Mouse (Mus musculus) forebrain, embryonic 14.5 days (tissue): ENCODE measurements at regions not wholly inside any gene's neighbourhood (a gene's known extent, or its start where the extent isn't known, plus 50 kb on each side); places are given as distances from the start of the nearest gene placed in this dataset.
A peak's percentile ranks its signal among the peaks of the same experiment; 100 is the strongest.

Source experiments
- ATAC-seq: fragments of 200-750 bp; cut with Nextera tagmentation; 2 replicates; pipeline ENCODE4 v1.8.0; 2017; ENCODE audit warnings: mild to moderate bottlenecking, moderate library complexity
- DNase-seq: peaks from one replicate; pipeline ENCODE4 v3.0.0-alpha.2; 2015; ENCODE audit warnings: low spot score
- H3K27ac ChIP-seq: fragments of 300-500 bp; sonication (generic); 2 replicates; pipeline ENCODE4 v1.5.1; 2014; ENCODE audit warnings: low read depth, mild to moderate bottlenecking, control low read depth, low read length, moderate library complexity
- H3K27me3 ChIP-seq: fragments of 300-500 bp; sonication (generic); replicated peaks from 2 replicates; pipeline ENCODE4 v1.6.1; 2014; ENCODE audit warnings: low read length, control low read depth, mixed read lengths; ENCODE audit not compliant: control insufficient read depth, insufficient read depth
- H3K36me3 ChIP-seq: fragments of 300-500 bp; sonication (generic); 2 replicates; pipeline ENCODE4 v1.6.1; 2014; ENCODE audit warnings: low read length, control low read depth; ENCODE audit not compliant: control insufficient read depth, insufficient read depth
- H3K4me1 ChIP-seq: fragments of 300-500 bp; sonication (generic); 2 replicates; pipeline ENCODE4 v1.6.1; 2014; ENCODE audit warnings: antibody characterized with exemption, low read length, control low read depth; ENCODE audit not compliant: control insufficient read depth, insufficient read depth
- H3K4me2 ChIP-seq: fragments of 300-500 bp; sonication (generic); 2 replicates; pipeline ENCODE4 v1.6.1; 2014; ENCODE audit warnings: mild to moderate bottlenecking, control low read depth, low read length
- H3K4me3 ChIP-seq: fragments of 300-500 bp; sonication (generic); 2 replicates; pipeline ENCODE4 v1.5.1; 2014; ENCODE audit warnings: low read depth, low read length, control low read depth
- H3K9ac ChIP-seq: fragments of 300-500 bp; sonication (generic); 2 replicates; pipeline ENCODE4 v1.6.1; 2014; ENCODE audit warnings: mild to moderate bottlenecking, low read length, control low read depth, moderate library complexity
- H3K9me3 ChIP-seq: fragments of 300-500 bp; sonication (generic); replicated peaks from 2 replicates; pipeline ENCODE4 v1.6.1; 2016; ENCODE audit warnings: low read length, control low read depth, mixed read lengths; ENCODE audit not compliant: control insufficient read depth
- WGBS: fragments of 180-500 bp; shearing (Covaris S2); extraction: QIAGEN DNeasy Blood & Tissue Kit; methylation state at CpG from one replicate; pipeline ENCODE4 v1.1.7; 2014; 5-methylcytosine and 5-hydroxymethylcytosine counted together

DNA sequence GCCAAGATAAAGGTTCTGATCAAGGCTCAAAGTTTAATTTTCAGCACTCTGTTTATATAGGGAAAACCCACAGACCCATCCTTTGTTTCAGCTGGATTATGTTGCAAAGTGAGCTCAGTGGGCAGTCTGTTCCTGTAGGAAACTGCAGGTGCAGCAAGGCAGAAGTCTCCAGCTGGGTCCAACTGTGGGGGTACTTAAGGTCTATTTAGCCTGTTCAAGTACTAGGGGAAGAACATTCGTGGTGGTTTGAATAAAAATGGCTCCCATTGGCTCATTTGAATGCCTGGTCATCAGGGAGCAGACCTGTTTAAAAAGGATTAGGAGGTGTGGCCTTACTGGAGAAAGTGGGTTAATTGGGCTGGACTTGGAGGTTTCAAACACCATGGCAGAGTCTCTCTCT is 106.3 kb downstream of the 2410131K14Rik start:
- no peaks in the 10 kb centered on the region for H3K27me3 ChIP-seq
- no peak overlapping the region for H3K9ac ChIP-seq
- H3K4me1 ChIP-seq, result peaks cover 10% of the 10 kb centered on the region
- no peak for ATAC-seq
- H3K4me2 ChIP-seq, result no peak overlapping the region
- no peaks in the 10 kb centered on the region for H3K9me3 ChIP-seq
- no peak overlapping the region for H3K4me3 ChIP-seq
- 29% methylated on average over 1 of the region's 1 CpGs for WGBS
- H3K27ac ChIP-seq, result no peak overlapping the region
- DNase-seq, result no peak
- H3K36me3 ChIP-seq, result no peaks in the 10 kb centered on the region

DNA sequence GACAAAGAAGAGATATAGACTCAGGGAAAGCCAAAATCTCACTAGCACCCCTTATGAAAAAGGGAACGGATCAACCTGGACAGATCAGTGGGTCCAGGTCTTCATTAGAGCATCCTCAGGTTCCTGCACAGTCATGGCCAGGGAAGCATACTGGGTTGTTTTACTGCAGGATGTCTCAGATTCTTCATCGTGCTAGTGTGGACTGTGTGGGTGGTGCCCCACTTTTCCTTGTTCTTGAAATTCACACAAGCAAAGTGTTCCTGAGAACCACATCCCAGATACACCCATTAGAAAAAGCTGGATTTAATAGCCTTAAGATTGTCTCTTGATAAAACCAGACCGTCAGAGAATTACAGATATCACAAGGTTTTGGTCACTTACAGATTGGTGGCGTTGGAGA is 107.1 kb downstream of the 2410131K14Rik start:
- Histone ChIP-seq H3K27me3 (no peaks in the 10 kb centered on the region), H3K4me3 (no peak overlapping the region), H3K27ac (no peak overlapping the region), H3K4me2 (no peak overlapping the region), H3K4me1 (peaks cover 10% of the 10 kb centered on the region), H3K9me3 (no peaks in the 10 kb centered on the region), H3K36me3 (no peaks in the 10 kb centered on the region), H3K9ac (no peak overlapping the region)
- DNase-seq (no peak), ATAC-seq (no peak)
- WGBS, result 96% methylated on average over 4 of the region's 4 CpGs

DNA sequence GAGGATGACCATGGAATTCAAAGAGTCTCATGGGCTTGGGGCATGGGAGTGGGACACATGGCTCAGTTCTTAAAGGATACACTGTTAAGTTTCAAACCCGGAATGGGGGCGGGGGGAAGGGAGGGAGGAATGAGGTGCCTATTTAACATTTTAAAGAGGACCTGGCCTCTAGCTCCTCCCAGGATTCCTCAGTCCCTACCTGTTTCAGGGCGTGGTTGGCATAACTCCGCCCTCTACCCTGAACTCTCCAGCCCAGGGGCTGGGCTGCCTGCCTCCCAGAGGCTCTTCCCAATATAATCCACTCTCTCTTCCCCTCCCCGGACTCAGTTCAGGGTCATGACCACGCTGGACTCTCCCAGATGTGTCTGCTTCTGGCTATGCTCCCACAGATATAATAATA is 108.0 kb downstream of the 2410131K14Rik start:
- H3K4me3 ChIP-seq, result no peak overlapping the region
- H3K4me1 ChIP-seq, result peaks cover 10% of the 10 kb centered on the region
- ATAC-seq, result no peak
- DNase-seq, result no peak
- H3K27ac ChIP-seq, result no peak overlapping the region
- WGBS, result 55% methylated on average over 6 of the region's 6 CpGs
- no peak overlapping the region for H3K4me2 ChIP-seq
- no peaks in the 10 kb centered on the region for H3K27me3 ChIP-seq
- no peaks in the 10 kb centered on the region for H3K9me3 ChIP-seq
- H3K36me3 ChIP-seq, result no peaks in the 10 kb centered on the region
- H3K9ac ChIP-seq, result no peak overlapping the region

DNA sequence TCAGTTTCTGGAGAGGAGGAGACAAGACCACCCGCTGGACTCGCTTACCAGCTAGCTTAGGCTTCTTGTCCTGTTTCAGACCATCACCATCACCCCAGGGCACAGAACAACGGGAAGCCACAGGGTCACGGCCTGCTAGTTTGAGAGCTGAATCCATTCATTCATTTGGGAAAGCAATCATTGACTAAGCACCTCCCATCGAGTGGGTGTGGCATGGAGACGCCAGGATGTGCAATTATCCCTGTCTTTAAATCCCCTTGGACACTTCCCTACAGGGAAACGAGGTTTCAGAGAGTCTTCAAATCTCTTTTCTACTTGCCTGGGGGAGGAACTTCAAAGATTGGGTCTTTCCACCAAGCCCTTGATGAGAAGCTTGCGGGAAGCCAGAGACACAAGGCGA is 108.7 kb downstream of the 2410131K14Rik start:
- Histone ChIP-seq H3K4me3 (no peak overlapping the region), H3K36me3 (no peaks in the 10 kb centered on the region), H3K4me2 (no peak overlapping the region), H3K27ac (no peak overlapping the region), H3K9ac (no peak overlapping the region), H3K27me3 (no peaks in the 10 kb centered on the region), H3K4me1 (peaks cover 10% of the 10 kb centered on the region), H3K9me3 (no peaks in the 10 kb centered on the region)
- 10% methylated on average over 9 of the region's 9 CpGs for WGBS
- no peak for DNase-seq
- ATAC-seq, result no peak

DNA sequence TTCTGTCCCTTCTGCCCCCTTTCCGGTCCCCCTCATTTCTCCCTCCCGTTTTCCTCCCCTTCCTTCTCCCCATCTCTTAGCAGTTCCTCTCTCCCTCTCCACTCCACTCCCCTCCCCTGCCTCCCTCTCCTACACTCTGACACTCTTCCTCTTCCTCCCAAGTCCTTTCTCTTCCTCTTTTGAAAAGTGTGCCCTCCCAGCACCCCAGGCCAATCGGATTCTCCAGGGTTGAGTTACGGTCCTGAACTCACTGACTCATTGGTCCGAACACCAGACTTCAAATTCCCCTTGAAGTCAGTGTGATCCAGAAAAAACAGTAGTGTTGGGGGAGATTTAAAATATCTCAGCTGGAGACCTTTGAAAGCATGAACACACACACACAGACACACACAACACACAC is 109.1 kb downstream of the 2410131K14Rik start:
- no peaks in the 10 kb centered on the region for H3K27me3 ChIP-seq
- ATAC-seq, result no peak
- H3K27ac ChIP-seq, result no peak overlapping the region
- WGBS, result 21% methylated on average over 5 of the region's 5 CpGs
- H3K4me1 ChIP-seq, result peaks cover 10% of the 10 kb centered on the region
- DNase-seq, result no peak
- H3K9ac ChIP-seq, result no peak overlapping the region
- no peak overlapping the region for H3K4me2 ChIP-seq
- no peak overlapping the region for H3K4me3 ChIP-seq
- H3K9me3 ChIP-seq, result no peaks in the 10 kb centered on the region
- no peaks in the 10 kb centered on the region for H3K36me3 ChIP-seq

DNA sequence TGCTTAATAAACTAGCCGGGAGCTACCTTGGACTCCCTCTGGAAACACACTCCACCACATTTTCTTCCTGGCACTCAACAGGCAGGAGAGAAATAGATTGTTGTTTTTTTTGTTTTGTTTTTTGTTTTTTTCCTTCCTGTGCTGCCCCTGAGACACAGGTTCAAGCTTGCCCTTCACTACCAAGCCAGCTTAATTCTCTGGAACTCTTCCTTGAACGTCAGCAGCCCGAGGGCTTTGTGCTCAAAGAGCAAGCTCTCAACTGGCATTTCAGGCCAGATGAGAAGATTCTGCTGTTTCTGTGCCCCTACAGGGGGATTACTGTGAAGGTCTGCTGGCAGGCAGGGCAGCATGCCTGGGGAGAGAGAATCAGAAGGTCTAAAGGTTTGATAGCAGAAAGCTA is 109.8 kb downstream of the 2410131K14Rik start:
- WGBS, result 15% methylated on average over 3 of the region's 3 CpGs
- no peak overlapping the region for H3K4me2 ChIP-seq

DNA sequence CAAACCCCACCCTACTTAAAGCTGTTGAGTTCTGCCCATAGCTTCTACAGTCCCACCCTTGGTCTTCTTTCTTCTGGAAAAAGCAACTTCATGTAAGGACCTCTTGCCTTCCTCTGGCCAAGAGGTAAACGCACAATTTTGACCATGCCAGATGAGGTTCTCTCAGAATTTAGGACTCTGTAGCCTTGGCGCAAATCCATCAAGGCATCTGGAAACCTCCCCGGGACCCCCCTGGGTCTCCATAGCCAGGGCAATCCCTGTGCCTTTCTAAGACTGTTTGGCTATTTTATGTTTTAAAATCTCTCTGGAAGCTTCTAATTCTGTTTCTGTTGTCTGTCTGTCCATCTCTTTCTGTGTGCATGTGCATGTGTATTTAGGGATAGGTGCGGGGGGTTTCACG is 110.3 kb downstream of the 2410131K14Rik start:
- H3K4me3 ChIP-seq, result no peak overlapping the region
- no peaks in the 10 kb centered on the region for H3K9me3 ChIP-seq
- H3K4me1 ChIP-seq, result peaks cover 10% of the 10 kb centered on the region
- H3K9ac ChIP-seq, result no peak overlapping the region
- H3K27me3 ChIP-seq, result no peaks in the 10 kb centered on the region
- DNase-seq, result no peak
- no peak overlapping the region for H3K4me2 ChIP-seq
- no peaks in the 10 kb centered on the region for H3K36me3 ChIP-seq
- 0 out of 2 replicates have a peak overlapping the region, but pooled peaks have one; percentile 44 for H3K27ac ChIP-seq
- no peak for ATAC-seq
- WGBS, result 63% methylated on average over 5 of the region's 5 CpGs

More for the DNA sequence above, 109.8 kb downstream of the 2410131K14Rik start:
- Histone ChIP-seq H3K4me1 (peaks cover 10% of the 10 kb centered on the region), H3K4me3 (no peak overlapping the region), H3K9me3 (no peaks in the 10 kb centered on the region), H3K9ac (no peak overlapping the region), H3K27ac (no peak overlapping the region), H3K27me3 (no peaks in the 10 kb centered on the region), H3K36me3 (no peaks in the 10 kb centered on the region)
- ATAC-seq, result no peak
- no peak for DNase-seq

DNA sequence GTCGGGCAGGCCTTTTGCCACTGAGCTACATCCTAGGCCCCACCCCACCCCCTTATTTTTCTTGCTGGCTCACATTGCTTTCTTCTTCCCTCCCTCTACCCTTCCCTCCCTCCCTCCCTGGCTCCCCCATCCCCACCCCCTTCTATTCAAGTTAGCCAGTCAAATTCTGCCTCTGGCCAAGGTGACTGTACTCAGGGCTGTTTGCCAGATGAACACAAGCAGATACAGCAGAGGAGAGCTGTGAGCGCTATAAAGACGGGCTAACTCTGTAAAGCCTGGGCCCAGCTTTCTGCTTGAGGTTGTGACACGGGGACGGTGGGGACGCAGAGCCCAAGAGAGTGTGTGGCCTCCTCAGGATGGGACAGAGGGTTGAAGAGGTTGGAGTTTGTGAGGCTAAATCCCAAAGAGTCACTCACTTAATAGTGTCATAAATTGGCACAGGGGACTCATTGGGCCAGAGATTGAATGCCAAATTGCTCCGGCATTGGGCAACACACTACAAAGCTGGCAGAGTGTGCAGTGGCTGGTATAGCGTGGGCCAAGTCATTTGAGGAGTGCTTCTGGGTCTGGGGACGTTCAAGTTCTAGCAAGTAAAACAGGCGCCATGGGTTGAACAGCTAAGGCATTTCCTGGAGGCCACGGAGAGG is 110.8 kb downstream of the 2410131K14Rik start:
- Histone ChIP-seq H3K9me3 (no peaks in the 10 kb centered on the region), H3K4me3 (no peak overlapping the region), H3K4me1 (peaks cover 10% of the 10 kb centered on the region), H3K27ac (peak overlapping the region; percentile 44; the same call in 1 of the 2 replicates), H3K36me3 (no peaks in the 10 kb centered on the region), H3K4me2 (peak overlapping the region; percentile 6; the same call in 1 of the 2 replicates), H3K9ac (no peak overlapping the region), H3K27me3 (no peaks in the 10 kb centered on the region)
- peak; percentile 83 for DNase-seq
- peak; percentile 77 for ATAC-seq
- WGBS, result 39% methylated on average over 11 of the region's 11 CpGs

DNA sequence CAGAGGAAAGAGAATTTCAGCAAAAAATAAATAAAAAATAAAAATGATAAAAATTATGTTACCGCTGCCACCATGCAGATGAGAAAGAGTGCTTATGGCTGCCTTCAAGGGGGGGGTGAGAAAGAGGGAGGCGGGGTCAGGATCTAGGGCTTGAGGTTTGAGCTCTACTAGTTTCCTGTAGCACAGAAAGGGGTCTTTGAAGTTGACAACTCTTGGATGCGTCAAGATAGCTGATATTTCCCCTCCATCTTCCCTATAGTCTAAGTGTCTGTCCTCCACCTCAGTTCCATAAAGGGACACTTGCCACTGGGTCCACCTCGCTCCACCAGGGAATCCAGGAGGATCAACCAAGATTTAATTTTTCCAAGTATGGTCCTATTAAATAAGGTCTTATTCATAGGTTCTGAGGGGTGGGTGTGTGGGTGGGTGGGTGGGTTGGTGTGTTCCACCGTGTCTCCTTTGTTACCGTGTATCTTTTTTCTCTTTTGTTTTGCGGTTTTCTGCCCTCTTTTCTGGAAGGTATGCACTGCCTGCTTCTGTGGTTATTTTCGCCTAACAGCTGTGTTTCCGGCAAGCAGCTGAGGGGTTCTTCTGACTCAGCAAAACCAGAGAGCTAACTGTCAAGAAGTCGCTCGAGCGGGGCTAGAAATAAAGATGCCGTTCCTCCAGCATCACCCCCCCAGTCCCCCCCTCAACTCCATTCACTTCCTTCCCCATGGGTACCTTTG is 114.8 kb downstream of the 2410131K14Rik start:
- Histone ChIP-seq H3K9ac (no peak overlapping the region), H3K4me3 (no peak overlapping the region), H3K27me3 (no peaks in the 10 kb centered on the region), H3K27ac (no peak overlapping the region), H3K36me3 (no peaks in the 10 kb centered on the region), H3K4me1 (peaks cover 10% of the 10 kb centered on the region; the same call in 1 of the 2 replicates), H3K9me3 (no peaks in the 10 kb centered on the region), H3K4me2 (no peak overlapping the region)
- DNase-seq (peak; percentile 30), ATAC-seq (no peak)
- 73% methylated on average over 13 of the region's 13 CpGs for WGBS
